Mouse (Mus musculus) lung, embryonic 15.5 days (tissue): ENCODE measurements around the gene Olfm2. TPM values are rescaled to one million over a fixed set of nuclear protein-coding genes. Genes with fewer than 3 reads are reported as not detected.

Source experiments
- ATAC-seq: fragments of 200-750 bp; cut with Nextera tagmentation; 2 replicates; pipeline ENCODE4 v1.8.0; 2017; ENCODE audit warnings: moderate number of reproducible peaks, borderline replicate concordance; ENCODE audit not compliant: low FRiP score, low TSS enrichment; ENCODE audit errors: extremely low read depth
- H3K27ac ChIP-seq: fragments of 300-500 bp; sonication (generic); 2 replicates; pipeline ENCODE4 v1.5.1; 2015; ENCODE audit warnings: moderate library complexity, mild to moderate bottlenecking, inconsistent platforms
- H3K27me3 ChIP-seq: fragments of 300-500 bp; sonication (generic); 2 replicates; pipeline ENCODE4 v1.6.1; 2015; ENCODE audit warnings: inconsistent platforms
- H3K36me3 ChIP-seq: fragments of 300-500 bp; sonication (generic); 2 replicates; pipeline ENCODE4 v1.6.1; 2015; ENCODE audit warnings: inconsistent platforms
- H3K4me1 ChIP-seq: fragments of 300-500 bp; sonication (generic); 2 replicates; pipeline ENCODE4 v1.6.1; 2015; ENCODE audit warnings: inconsistent platforms
- H3K4me2 ChIP-seq: fragments of 300-500 bp; sonication (generic); 2 replicates; pipeline ENCODE4 v1.6.1; 2015; ENCODE audit warnings: inconsistent platforms, mild to moderate bottlenecking, moderate library complexity
- H3K4me3 ChIP-seq: fragments of 300-500 bp; sonication (generic); 2 replicates; pipeline ENCODE4 v1.5.1; 2015; ENCODE audit warnings: mild to moderate bottlenecking, inconsistent platforms
- H3K9ac ChIP-seq: fragments of 300-500 bp; sonication (generic); 2 replicates; pipeline ENCODE4 v1.6.1; 2015; ENCODE audit warnings: inconsistent platforms
- H3K9me3 ChIP-seq: fragments of 300-500 bp; sonication (generic); 2 replicates; pipeline ENCODE4 v1.6.1; 2016; ENCODE audit warnings: inconsistent platforms
- WGBS: fragments of 180-500 bp; shearing (Covaris S2); methylation state at CpG from one replicate; pipeline ENCODE4 v1.1.7; 2015; 5-methylcytosine and 5-hydroxymethylcytosine counted together
- polyA plus RNA-seq: library from polyadenylated mRNA; unstranded; fragments of >200 nt; fragmentation: Nextera tagmentation; extraction: Ambion mirVana; gene quantifications from 2 replicates; pipeline ENCODE4 v1.2.1, GENCODE M21; 2015

Olfm2 gene
- polyA plus RNA-seq, 1 experiment from 2014 or later = 2.7 TPM

- no peaks in the 10 kb centered on the region for H3K9me3 ChIP-seq
- no peak overlapping the region for H3K4me3 ChIP-seq
- 76% methylated on average over 6 of the region's 6 CpGs for WGBS
Measured at GRCm38 (mm10) chr9:20758896-20759295, 12.7 kb upstream of the Olfm2 start.

GRCm38 (mm10) chr9:20758243-20758642 lies 12.1 kb upstream of the Olfm2 start:
- Histone ChIP-seq H3K4me1 (no peaks in the 10 kb centered on the region), H3K9me3 (no peaks in the 10 kb centered on the region), H3K27me3 (no peaks in the 10 kb centered on the region), H3K9ac (no peak overlapping the region), H3K36me3 (no peaks in the 10 kb centered on the region), H3K27ac (no peak overlapping the region), H3K4me2 (no peak overlapping the region), H3K4me3 (no peak overlapping the region)
- WGBS = 62% methylated on average over 2 of the region's 2 CpGs
- no peak for ATAC-seq

More at GRCm38 (mm10) chr9:20758896-20759295, 12.7 kb upstream of the Olfm2 start:
- Histone ChIP-seq H3K9ac (no peak overlapping the region), H3K36me3 (no peaks in the 10 kb centered on the region), H3K27ac (no peak overlapping the region), H3K4me1 (no peaks in the 10 kb centered on the region), H3K27me3 (no peaks in the 10 kb centered on the region), H3K4me2 (no peak overlapping the region)
- no peak for ATAC-seq

GRCm38 (mm10) chr9:20757087-20757955 lies 11.2 kb upstream of the Olfm2 start:
- Histone ChIP-seq H3K9me3 (no peaks in the 10 kb centered on the region), H3K4me2 (no peak overlapping the region), H3K4me1 (no peaks in the 10 kb centered on the region), H3K4me3 (no peak overlapping the region), H3K27me3 (no peaks in the 10 kb centered on the region), H3K36me3 (no peaks in the 10 kb centered on the region), H3K9ac (no peak overlapping the region), H3K27ac (no peak overlapping the region)
- 53% methylated on average over 6 of the region's 6 CpGs for WGBS
- no peak for ATAC-seq

GRCm38 (mm10) chr9:20756081-20756700 lies 10.0 kb upstream of the Olfm2 start:
- WGBS = 83% methylated on average over 4 of the region's 4 CpGs
- Histone ChIP-seq H3K4me1 (no peaks in the 10 kb centered on the region), H3K9ac (no peak overlapping the region), H3K9me3 (no peaks in the 10 kb centered on the region), H3K4me2 (no peak overlapping the region), H3K36me3 (no peaks in the 10 kb centered on the region), H3K27me3 (no peaks in the 10 kb centered on the region), H3K4me3 (no peak overlapping the region), H3K27ac (no peak overlapping the region)
- no peak; the same call in 1 of the 2 replicates for ATAC-seq

GRCm38 (mm10) chr9:20754335-20754734 lies 8.2 kb upstream of the Olfm2 start:
- Histone ChIP-seq H3K9ac (no peak overlapping the region), H3K4me2 (no peak overlapping the region), H3K4me3 (no peak overlapping the region), H3K9me3 (no peaks in the 10 kb centered on the region), H3K4me1 (no peaks in the 10 kb centered on the region), H3K36me3 (no peaks in the 10 kb centered on the region), H3K27ac (no peak overlapping the region), H3K27me3 (no peaks in the 10 kb centered on the region)
- no peak for ATAC-seq
- WGBS = 82% methylated on average over 2 of the region's 2 CpGs

- WGBS = 51% methylated on average over 6 of the region's 6 CpGs
Measured at GRCm38 (mm10) chr9:20751477-20752029, 5.4 kb upstream of the Olfm2 start.

GRCm38 (mm10) chr9:20749213-20749612 lies 3.1 kb upstream of the Olfm2 start:
- WGBS = 49% methylated on average over 5 of the region's 5 CpGs
- ATAC-seq = no peak
- peaks cover 7% of the 10 kb centered on the region; the same call in 1 of the 2 replicates for H3K4me1 ChIP-seq
- H3K27ac ChIP-seq = no peak overlapping the region
- no peak overlapping the region for H3K4me3 ChIP-seq
- no peaks in the 10 kb centered on the region for H3K36me3 ChIP-seq
- H3K9ac ChIP-seq = no peak overlapping the region
- no peaks in the 10 kb centered on the region for H3K9me3 ChIP-seq
- no peak overlapping the region for H3K4me2 ChIP-seq
- H3K27me3 ChIP-seq = peaks cover 39% of the 10 kb centered on the region

More at GRCm38 (mm10) chr9:20751477-20752029, 5.4 kb upstream of the Olfm2 start:
- H3K36me3 ChIP-seq = no peaks in the 10 kb centered on the region
- H3K4me3 ChIP-seq = no peak overlapping the region
- H3K4me2 ChIP-seq = no peak overlapping the region
- H3K4me1 ChIP-seq = no peaks in the 10 kb centered on the region
- no peaks in the 10 kb centered on the region for H3K9me3 ChIP-seq
- no peak for ATAC-seq
- H3K27ac ChIP-seq = no peak overlapping the region
- H3K9ac ChIP-seq = no peak overlapping the region
- peaks cover 16% of the 10 kb centered on the region for H3K27me3 ChIP-seq

GRCm38 (mm10) chr9:20748540-20748939 lies 2.4 kb upstream of the Olfm2 start:
- WGBS = 48% methylated on average over 3 of the region's 3 CpGs
- no peak overlapping the region for H3K4me2 ChIP-seq
- peaks cover 46% of the 10 kb centered on the region for H3K27me3 ChIP-seq

GRCm38 (mm10) chr9:20747682-20748081 lies 1.5 kb upstream of the Olfm2 start:
- H3K4me2 ChIP-seq = no peak overlapping the region
- peaks cover 54% of the 10 kb centered on the region for H3K27me3 ChIP-seq
- no peak overlapping the region for H3K9ac ChIP-seq
- WGBS = 11% methylated on average over 3 of the region's 3 CpGs
- peaks cover 7% of the 10 kb centered on the region; the same call in 1 of the 2 replicates for H3K4me1 ChIP-seq
- H3K4me3 ChIP-seq = no peak overlapping the region
- no peak for ATAC-seq
- H3K27ac ChIP-seq = no peak overlapping the region
- H3K36me3 ChIP-seq = no peaks in the 10 kb centered on the region
- no peaks in the 10 kb centered on the region for H3K9me3 ChIP-seq

More at GRCm38 (mm10) chr9:20748540-20748939, 2.4 kb upstream of the Olfm2 start:
- H3K4me3 ChIP-seq = no peak overlapping the region
- no peaks in the 10 kb centered on the region for H3K9me3 ChIP-seq
- H3K4me1 ChIP-seq = peaks cover 7% of the 10 kb centered on the region; the same call in 1 of the 2 replicates
- H3K36me3 ChIP-seq = no peaks in the 10 kb centered on the region
- ATAC-seq = no peak
- no peak overlapping the region for H3K27ac ChIP-seq
- H3K9ac ChIP-seq = no peak overlapping the region

GRCm38 (mm10) chr9:20745129-20745966 lies 801 bp downstream of the Olfm2 start:
- Histone ChIP-seq H3K9me3 (no peaks in the 10 kb centered on the region), H3K27me3 (peaks cover 57% of the 10 kb centered on the region), H3K4me2 (peak overlapping the region; percentile 73), H3K9ac (peak overlapping the region; percentile 25; the same call in 1 of the 2 replicates), H3K4me3 (peak overlapping the region; percentile 40), H3K4me1 (peaks cover 13% of the 10 kb centered on the region), H3K27ac (no peak overlapping the region), H3K36me3 (no peaks in the 10 kb centered on the region)
- no peak for ATAC-seq
- WGBS = 8% methylated on average over 17 of the region's 17 CpGs

- no peak for ATAC-seq
- H3K9ac ChIP-seq = no peak overlapping the region
- no peak overlapping the region for H3K4me2 ChIP-seq
- 15% methylated on average over 22 of the region's 22 CpGs for WGBS
- H3K27me3 ChIP-seq = peaks cover 61% of the 10 kb centered on the region
- peaks cover 14% of the 10 kb centered on the region for H3K4me1 ChIP-seq
- no peak overlapping the region for H3K4me3 ChIP-seq
- H3K27ac ChIP-seq = no peak overlapping the region
- no peaks in the 10 kb centered on the region for H3K9me3 ChIP-seq
- no peaks in the 10 kb centered on the region for H3K36me3 ChIP-seq
Measured at GRCm38 (mm10) chr9:20743946-20744738, 2.0 kb downstream of the Olfm2 start.
